Mouse (Mus musculus) lung, adult 2 months (tissue): ENCODE results near the gene Cdh1.

Experiments used
- CTCF ChIP-seq: fragments of 200-500 bp; IDR thresholded peaks from 2 replicates; pipeline ENCODE4 v1.5.1; 2011; ENCODE audit warnings: mild to moderate bottlenecking, low read length, control low read depth; ENCODE audit not compliant: insufficient read depth
- POLR2A ChIP-seq: fragments of 200-500 bp; IDR thresholded peaks from 2 replicates; pipeline ENCODE4 v1.6.1; 2011; ENCODE audit warnings: low read depth, mild to moderate bottlenecking, control low read depth, low read length, borderline replicate concordance; ENCODE audit errors: extremely low read depth

GRCm38 (mm10) chr8:106628291-106628964, 25.3 kb downstream of the Cdh1 start:
- TF ChIP-seq CTCF (no peak), POLR2A (no peak)
